Mouse (Mus musculus) liver, embryonic 14.5 days (tissue): ENCODE data around the gene Klf1.

ENCODE experiments used
- CTCF ChIP-seq: IDR thresholded peaks from 2 replicates; pipeline ENCODE4 v1.5.1; 2016; ENCODE audit warnings: antibody characterized with exemption, low read depth, control low read depth
- EP300 ChIP-seq: IDR thresholded peaks from 2 replicates; pipeline ENCODE4 v1.6.1; 2016; ENCODE audit warnings: antibody characterized with exemption, low read depth

DNA sequence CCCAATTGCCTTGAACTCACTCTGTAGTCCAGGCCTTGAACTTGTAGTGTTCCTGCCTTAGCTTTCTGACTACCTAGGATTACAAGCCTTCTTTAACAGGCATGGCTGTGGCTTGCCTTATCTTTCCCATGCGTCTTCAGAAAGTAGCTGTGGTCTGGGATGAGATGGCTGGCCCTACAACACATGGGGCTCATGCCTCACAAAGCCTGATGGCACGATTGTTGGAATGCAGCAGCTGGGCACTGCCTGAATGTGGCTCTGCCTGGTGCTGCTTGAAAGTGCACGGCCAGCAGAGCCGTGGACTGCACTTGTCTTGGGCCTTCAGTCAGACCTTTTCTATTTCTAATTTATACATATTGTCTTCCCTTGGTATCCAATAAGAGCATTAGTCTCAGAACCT lies 17.0 kb upstream of the Klf1 start:
- TF ChIP-seq CTCF (no peak), EP300 (no peak)
